Mouse (Mus musculus) thymus, adult 2 months (tissue): Measurements from ENCODE around the gene Traf4.

ENCODE experiments used
- CTCF ChIP-seq: fragments of 200-500 bp; IDR thresholded peaks from 2 replicates; pipeline ENCODE4 v1.5.1; 2012; ENCODE audit warnings: mild to moderate bottlenecking, control low read depth, low read length, moderate library complexity, borderline replicate concordance; ENCODE audit not compliant: control insufficient read depth, poor library complexity, insufficient read depth; ENCODE audit errors: extremely low read depth
- POLR2A ChIP-seq: fragments of 200-500 bp; IDR thresholded peaks from 2 replicates; pipeline ENCODE4 v1.6.1; 2012; ENCODE audit warnings: mild to moderate bottlenecking, low read length, control low read depth, moderate library complexity; ENCODE audit not compliant: control insufficient read depth, poor library complexity, insufficient read depth; ENCODE audit errors: extremely low read depth

DNA sequence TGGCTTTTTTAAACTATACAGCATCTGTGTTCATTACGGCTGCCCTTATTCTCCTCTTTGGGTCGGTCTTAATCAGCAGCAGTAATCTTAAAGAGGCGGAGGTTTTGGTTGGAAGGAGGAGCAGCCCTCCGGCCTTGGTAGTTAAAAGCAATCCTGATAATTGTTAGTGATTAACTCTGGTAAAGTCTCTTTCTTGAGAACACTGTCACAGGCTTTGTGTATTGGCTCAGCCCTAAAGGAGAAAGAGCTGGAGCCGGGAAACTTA is 49.3 kb downstream of the Traf4 start:
- TF ChIP-seq CTCF (no peak), POLR2A (no peak)
